ENCODE assay signal across 8 mouse cellular contexts in genomic region chr19:10603660-10604523, GRCm38 (mm10). TPM values are rescaled to one million over a fixed set of nuclear protein-coding genes. Genes with fewer than 3 reads are reported as not detected.
A peak's percentile ranks its signal among the peaks of the same experiment; 100 is the strongest.
DNase-seq lines count a peak whose midpoint lies in the region; TF ChIP-seq lines count a peak whose summit lies in the region.

No protein-coding gene starts in this region.

- TF ChIP-seq CTCF in small intestine, adult 2 months (IDR thresholded peaks at IDR 0.05; ENCODE audit: extremely low read depth, insufficient read length, insufficient replicate concordance, low read depth, low read length) = no peak

- peaks cover 37% of the 10 kb centered on the region for H3K36me3 ChIP-seq in small intestine, adult 2 months (ENCODE audit: control insufficient read depth, insufficient read depth, low read length)

- peaks cover 10% of the 10 kb centered on the region for H3K4me1 ChIP-seq in small intestine, adult 2 months (ENCODE audit: control insufficient read depth, insufficient read depth, insufficient read length, low read length)

- peak; percentile 83 for TF ChIP-seq POLR2A in small intestine, adult 2 months (IDR thresholded peaks at IDR 0.05; ENCODE audit: low read depth, low read length)

- DNase-seq in cerebellum, adult 11 months = peak; percentile 35
- DNase-seq in cerebellum, postnatal 4 days (ENCODE audit: low spot score in 2 of 2) = no peak
- peak; percentile 35 for DNase-seq in thymus, postnatal 14 days
- no peak for DNase-seq in thymus, postnatal 10 days (ENCODE audit: low spot score in 2 of 2)
- peak; percentile 82 for DNase-seq in kidney, postnatal 14 days
- no peak for DNase-seq in left cerebral cortex, adult 9 months (ENCODE audit: low spot score in 2 of 2)
- no peak for DNase-seq in layer of hippocampus, adult 11-12 months (ENCODE audit: low spot score)

- peak overlapping the region; percentile 98 for H3K27ac ChIP-seq in small intestine, adult 2 months (ENCODE audit: insufficient read depth, low read depth, low read length)

- no peaks in the 10 kb centered on the region for H3K27me3 ChIP-seq in small intestine, adult 2 months (ENCODE audit: control insufficient read depth, insufficient read depth, low read length)

- peak overlapping the region; percentile 82 for H3K4me3 ChIP-seq in small intestine, adult 2 months (ENCODE audit: low read depth, low read length)

- 35% methylated on average over 18 of the region's 18 CpGs for WGBS in small intestine, adult 2 months

RNA-seq across cellular contexts. Expression of gene Ddb1, which starts 1.2 kb away (rescaled TPM):
- polyA plus RNA-seq in small intestine, adult 2 months (2012; rRNA removed) = 37.7 and 57.2 TPM in 2 replicates

RNA-seq across cellular contexts. Expression of gene Tkfc, which starts 1.6 kb away (rescaled TPM):
- 124 and 224 TPM in 2 replicates for polyA plus RNA-seq in small intestine, adult 2 months (2012; rRNA removed)

RNA-seq across cellular contexts. Expression of gene Tmem138, which starts 26.7 kb away (rescaled TPM):
- 3.1 and 3.4 TPM in 2 replicates for polyA plus RNA-seq in small intestine, adult 2 months (2012; rRNA removed)

RNA-seq across cellular contexts. Expression of gene Cyb561a3, which starts 26.9 kb away (rescaled TPM):
- polyA plus RNA-seq in small intestine, adult 2 months (2012; rRNA removed) = 18.1 and 31.6 TPM in 2 replicates

RNA-seq across cellular contexts. Expression of gene Vwce, which starts 30.1 kb away (rescaled TPM):
- 5.5 and 11.3 TPM in 2 replicates for polyA plus RNA-seq in small intestine, adult 2 months (2012; rRNA removed)

Comparison
In these comparisons a context has a peak if more than half of its experiments do, and no peak if none do; other contexts are left out.
1. DNase-seq: peak in cerebellum, adult 11 months (single experiment), thymus, postnatal 14 days (single experiment) and kidney, postnatal 14 days (single experiment); none in cerebellum, postnatal 4 days (0 of 2), thymus, postnatal 10 days (0 of 2), left cerebral cortex, adult 9 months (0 of 2) and layer of hippocampus, adult 11-12 months (single experiment).